Mouse (Mus musculus): ENCODE data around the gene Taco1. TPM values are rescaled to one million over a fixed set of nuclear protein-coding genes. Genes with fewer than 3 reads are reported as not detected.
"Not testable (repeated sequence)": the region's sequence is repeated elsewhere in the genome, so short reads cannot be mapped to it uniquely, and the experiment has no call there.

The Taco1 gene
- polyA plus RNA-seq (2017; shearing (Covaris generic)), result 10 to 100 TPM; 11.8 to 13.2 TPM

- ATAC-seq, result peak; percentile 95
Observed at GRCm38 (mm10) chr11:106065923-106066571, at the start of gene Taco1. Gene Taco1 (plus strand): TSS chr11:106066061.

DNA sequence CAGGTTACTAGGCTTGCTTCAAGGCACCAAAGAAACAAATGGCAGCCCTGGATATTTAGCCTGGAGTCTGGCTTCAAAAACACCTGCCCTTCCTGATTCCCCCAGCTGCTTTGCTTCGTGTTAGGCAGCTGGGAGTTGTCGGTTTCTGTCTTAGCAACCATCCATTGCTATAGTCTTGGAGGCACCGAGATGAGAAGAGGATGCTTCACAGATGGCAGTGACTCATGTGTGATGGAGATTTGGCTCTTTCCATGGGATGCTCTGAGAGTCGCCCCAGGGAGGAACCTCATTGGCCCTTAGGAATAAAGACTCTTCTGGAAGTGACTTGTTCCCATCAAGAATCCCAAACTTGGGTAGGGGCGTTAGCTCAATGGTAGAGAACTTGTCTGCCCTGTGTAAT lies 49.4 kb upstream of the Taco1 start:
- ATAC-seq, result no peak

GRCm38 (mm10) chr11:106020051-106020763 lies 45.7 kb upstream of the Taco1 start:
- peak; percentile 19 for ATAC-seq

DNA sequence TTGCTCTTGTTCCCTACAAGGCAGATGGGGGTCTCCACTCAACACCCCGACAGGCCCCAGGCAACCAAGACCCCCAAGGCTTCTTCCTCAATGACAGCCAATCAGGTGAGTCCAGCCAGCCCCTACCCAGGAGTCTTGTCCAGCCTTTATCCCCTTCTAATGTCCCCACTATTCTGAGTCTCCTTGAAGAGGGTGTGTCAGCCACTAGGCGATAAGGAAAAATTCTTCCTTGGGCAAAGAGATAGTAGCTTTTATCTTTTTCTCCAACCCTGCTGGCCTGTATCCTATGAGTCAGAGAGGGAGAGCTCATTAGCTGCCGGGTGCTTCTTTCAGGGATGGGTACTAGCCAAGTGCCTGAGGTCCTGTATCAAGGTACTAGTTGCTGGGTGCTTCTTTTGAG lies 40.1 kb upstream of the Taco1 start:
- ATAC-seq, result no peak

- ATAC-seq, result peak; percentile 72
Observed at GRCm38 (mm10) chr11:106026465-106027151, 39.3 kb upstream of the Taco1 start.

DNA sequence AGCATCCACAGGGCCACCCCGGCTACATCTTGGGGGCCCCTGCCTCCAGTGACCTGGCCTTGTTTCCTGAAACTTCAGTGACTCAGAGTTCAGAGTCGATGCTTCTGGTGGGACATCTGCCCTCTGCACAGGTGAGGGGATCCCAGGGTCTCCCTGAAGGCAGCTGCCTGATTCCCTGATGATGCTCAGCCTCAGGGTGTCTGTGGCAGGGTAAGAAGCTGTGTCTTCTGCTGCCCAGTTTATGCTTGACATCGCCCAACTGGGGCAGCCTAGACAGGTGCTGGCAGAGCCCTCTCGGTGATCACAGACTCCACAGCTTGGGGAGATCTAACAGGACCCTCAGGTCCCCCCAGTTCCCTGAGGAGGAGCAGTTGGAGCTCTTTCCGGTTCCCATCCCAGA lies 38.3 kb upstream of the Taco1 start:
- peak; percentile 21 for ATAC-seq

GRCm38 (mm10) chr11:106032074-106032473 lies 33.8 kb upstream of the Taco1 start:
- not testable (repeated sequence) for ATAC-seq

GRCm38 (mm10) chr11:106033491-106033919 lies 32.4 kb upstream of the Taco1 start:
- ATAC-seq, result peak; percentile 44

DNA sequence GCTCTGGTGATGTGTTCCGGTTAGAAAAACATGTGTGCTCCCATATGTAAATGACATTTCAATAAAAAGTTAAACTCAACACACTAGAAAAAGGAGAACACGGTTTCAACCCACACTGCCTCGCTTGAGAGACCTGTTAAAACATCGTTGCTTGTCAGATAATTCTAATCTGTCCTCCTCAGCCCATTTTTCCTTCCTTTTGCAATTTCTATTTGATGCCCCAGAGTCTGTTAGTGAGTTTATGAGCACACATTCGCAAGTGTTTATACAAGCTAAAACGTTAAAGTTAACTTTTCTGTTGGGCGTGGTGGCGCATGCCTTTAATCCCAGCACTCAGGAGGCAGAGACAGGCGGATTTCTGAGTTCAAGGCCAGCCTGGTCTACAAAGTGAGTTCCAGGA lies 30.9 kb upstream of the Taco1 start:
- ATAC-seq, result no peak

- peak; percentile 97 for ATAC-seq
Observed at GRCm38 (mm10) chr11:106036548-106037417, 29.1 kb upstream of the Taco1 start, which contains the start of gene Dcaf7. Gene Dcaf7 (plus strand): TSS chr11:106036872.

GRCm38 (mm10) chr11:106037418-106037751 lies 28.5 kb upstream of the Taco1 start:
- no peak for ATAC-seq

DNA sequence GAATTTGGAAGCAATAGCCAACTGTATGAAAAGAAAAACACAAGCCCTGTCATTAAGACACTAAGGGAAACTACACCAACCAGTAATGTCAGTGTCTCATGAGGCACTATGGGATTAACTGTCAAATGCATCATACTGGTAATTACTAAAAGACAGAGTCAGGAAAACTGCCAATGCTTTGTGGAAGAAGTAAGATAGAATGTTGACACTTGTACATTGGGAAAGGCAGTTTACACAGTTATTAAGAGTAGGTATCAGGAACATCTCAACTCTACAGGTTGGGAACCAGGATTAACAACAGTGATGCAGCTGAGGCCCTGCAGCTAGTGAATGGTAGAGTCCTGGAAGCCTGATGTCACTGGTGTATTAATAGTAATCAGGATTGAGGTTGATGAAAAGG lies 21.5 kb upstream of the Taco1 start:
- ATAC-seq, result no peak

- no peak for ATAC-seq
Observed at GRCm38 (mm10) chr11:106045256-106045655, 20.6 kb upstream of the Taco1 start.

DNA sequence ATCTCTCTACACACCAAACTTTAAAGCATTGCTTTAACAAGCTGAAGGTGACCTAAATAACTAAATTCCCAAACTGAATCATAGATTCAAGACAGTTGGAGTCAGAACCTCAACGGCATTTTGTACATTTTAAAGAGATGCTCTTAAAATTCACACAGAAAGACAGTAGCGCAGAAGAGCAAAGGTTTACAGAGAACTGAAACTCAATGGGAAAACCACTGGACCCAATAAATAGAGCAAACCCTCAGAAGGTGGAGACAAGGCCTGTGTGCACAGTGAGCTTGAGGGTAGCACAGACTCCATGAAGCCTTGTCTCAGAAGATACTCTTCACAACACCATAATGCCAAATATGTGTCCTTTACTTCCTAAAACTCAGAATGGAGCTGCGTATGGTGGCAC lies 20.1 kb upstream of the Taco1 start:
- ATAC-seq, result no peak

DNA sequence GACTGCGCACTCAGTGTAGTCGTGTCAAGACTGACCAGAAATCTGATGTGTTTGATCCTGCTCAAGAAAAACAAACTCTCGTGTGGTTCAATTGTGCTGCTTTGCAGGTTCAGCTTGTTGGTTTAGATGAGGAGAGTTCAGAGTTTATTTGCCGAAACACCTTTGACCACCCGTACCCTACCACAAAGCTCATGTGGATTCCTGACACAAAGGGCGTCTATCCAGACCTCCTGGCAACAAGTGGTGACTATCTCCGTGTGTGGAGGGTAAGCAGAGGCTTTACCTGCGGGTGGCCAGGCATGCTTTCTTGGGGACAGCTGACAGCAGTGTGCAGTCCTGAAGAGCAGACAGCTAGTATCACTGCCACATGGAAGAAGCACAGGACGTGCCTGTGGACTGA lies 19.3 kb upstream of the Taco1 start:
- ATAC-seq, result no peak

GRCm38 (mm10) chr11:106053921-106054320 lies 11.9 kb upstream of the Taco1 start:
- ATAC-seq, result no peak

- no peak for ATAC-seq
Observed at GRCm38 (mm10) chr11:106054600-106054999, 11.3 kb upstream of the Taco1 start.

DNA sequence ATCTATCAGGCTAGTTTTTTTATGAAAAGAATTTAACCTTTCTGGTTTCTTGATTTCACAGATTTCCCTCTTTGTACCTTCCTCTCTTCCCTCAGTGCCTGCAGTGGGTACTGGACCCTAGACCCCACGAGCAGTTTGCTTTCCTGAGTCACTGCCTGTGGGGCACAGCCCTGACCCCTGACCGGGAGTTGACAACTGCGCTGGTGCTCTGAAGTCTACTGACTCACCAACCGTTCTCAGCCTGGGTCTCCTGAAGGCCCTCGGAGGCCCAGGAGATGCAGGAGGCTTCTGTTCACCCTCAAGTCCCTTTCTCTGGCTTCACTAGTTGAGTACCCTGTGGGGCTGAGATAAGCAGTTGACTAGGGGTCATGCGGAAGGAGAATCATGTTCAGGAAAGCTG lies 10.5 kb upstream of the Taco1 start:
- ATAC-seq, result no peak

DNA sequence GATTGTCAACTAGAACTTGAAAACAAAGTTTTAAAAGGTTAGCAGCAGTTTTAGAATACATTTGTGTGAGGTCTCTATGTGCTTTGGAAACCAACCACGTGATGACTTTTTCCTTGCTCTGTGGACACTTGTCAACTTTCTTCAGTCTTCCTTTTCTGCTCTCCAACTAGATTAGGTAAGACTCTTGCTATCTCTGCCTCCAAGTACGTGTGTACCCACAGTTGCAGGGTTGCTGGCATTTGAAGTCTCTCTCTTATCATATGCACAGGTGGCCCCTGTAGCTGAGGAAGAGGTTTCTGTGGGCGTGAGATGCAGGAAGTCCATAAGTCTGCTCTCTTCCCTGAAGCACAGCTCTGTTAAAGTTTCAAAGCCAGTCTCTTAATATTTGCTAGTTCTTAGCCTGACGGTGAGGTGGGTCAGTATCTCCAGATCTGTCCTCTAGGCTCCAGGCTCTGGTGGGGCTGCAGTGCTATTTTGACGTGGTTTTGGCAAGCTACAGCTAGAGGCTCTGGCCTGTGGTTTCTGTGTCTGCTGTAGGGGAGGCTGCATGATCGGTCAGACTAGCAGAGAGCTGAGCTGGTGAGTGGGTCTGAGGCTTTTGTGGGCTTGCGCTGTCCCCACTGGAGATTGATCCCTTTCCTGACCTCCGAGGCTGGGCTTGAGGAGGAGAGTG lies 8.9 kb upstream of the Taco1 start:
- ATAC-seq, result peak; percentile 83

DNA sequence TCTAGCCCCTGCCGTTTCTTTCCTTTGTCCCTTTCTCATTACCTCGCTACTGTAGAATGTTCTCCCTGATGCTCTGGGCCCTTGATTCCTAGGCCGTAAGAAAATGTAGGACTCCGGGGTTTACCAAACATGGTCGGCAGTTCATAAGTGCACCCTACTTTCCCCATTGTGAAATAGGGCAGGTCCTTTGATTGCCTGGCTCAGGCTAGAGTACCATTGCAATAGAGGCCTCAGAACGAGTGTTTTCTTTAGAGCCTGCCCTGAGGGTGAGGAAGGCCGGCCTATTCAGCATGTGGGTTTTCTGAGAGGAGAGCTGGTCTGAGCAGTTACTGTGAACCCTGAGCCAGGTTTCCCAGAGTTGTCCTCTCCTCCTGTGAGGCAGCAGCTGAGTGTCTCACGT lies 7.8 kb upstream of the Taco1 start:
- ATAC-seq, result no peak

GRCm38 (mm10) chr11:106060549-106060948 lies 5.3 kb upstream of the Taco1 start:
- ATAC-seq, result no peak

GRCm38 (mm10) chr11:106061311-106061710 lies 4.5 kb upstream of the Taco1 start:
- ATAC-seq, result no peak
